Mouse (Mus musculus): ENCODE results near the gene Nbea. TPM values are rescaled to one million over a fixed set of nuclear protein-coding genes. Genes with fewer than 3 reads are reported as not detected.

The Nbea gene
- polyA plus RNA-seq, 1 experiment: 7.7 TPM

- TF ChIP-seq POLR2A (IDR thresholded peaks at IDR 0.05; ENCODE audit: low read depth, low read length) (no peak), CTCF (conservative IDR thresholded peaks at IDR 0.05; ENCODE audit: insufficient read depth, insufficient read length, low read depth, low read length) (no peak)
Measured at GRCm38 (mm10) chr3:55763591-55763990, 419.9 kb downstream of the Nbea start.

DNA sequence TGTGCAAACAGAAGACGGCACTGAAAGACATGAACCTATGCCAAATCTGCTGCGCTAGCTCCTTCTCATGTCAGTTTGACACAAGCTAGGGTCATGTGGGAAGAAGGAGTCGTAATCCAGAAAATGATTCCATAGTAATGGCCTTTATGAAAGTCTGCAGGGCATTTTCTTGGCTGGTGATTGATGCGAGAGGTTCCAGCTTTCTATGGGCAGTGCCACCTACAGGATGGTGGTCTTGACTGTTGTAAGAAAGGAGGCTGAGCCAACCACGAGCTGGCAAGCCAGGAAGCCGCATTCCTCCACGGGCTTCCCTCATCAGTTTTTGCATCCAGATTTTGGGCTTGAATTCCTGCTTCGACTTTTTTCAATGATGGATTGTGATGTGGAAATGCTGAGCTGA, 425.2 kb downstream of the Nbea start:
- Histone ChIP-seq H3K27me3 (replicated peaks; ENCODE audit: control insufficient read depth, insufficient read depth, low read length) (no peaks in the 10 kb centered on the region), H3K4me3 (ENCODE audit: insufficient read depth, low read depth, low read length) (no peak overlapping the region), H3K27ac (ENCODE audit: insufficient read depth, low read depth, low read length) (no peak overlapping the region), H3K36me3 (ENCODE audit: control insufficient read depth, insufficient read depth, low read length) (no peaks in the 10 kb centered on the region), H3K4me1 (ENCODE audit: control insufficient read depth, insufficient read depth, low read length) (no peaks in the 10 kb centered on the region)
- no peak for DNase-seq
- WGBS: 59% methylated on average over 8 of the region's 8 CpGs
- no peak for TF ChIP-seq POLR2A (IDR thresholded peaks at IDR 0.05; ENCODE audit: low read depth, low read length)
- no peak for TF ChIP-seq CTCF (conservative IDR thresholded peaks at IDR 0.05; ENCODE audit: insufficient read depth, insufficient read length, low read depth, low read length)

More at GRCm38 (mm10) chr3:55763591-55763990, 419.9 kb downstream of the Nbea start:
- no peaks in the 10 kb centered on the region for H3K4me1 ChIP-seq (ENCODE audit: control insufficient read depth, insufficient read depth, low read length)
- no peak overlapping the region for H3K27ac ChIP-seq (ENCODE audit: insufficient read depth, low read depth, low read length)
- no peak overlapping the region for H3K4me3 ChIP-seq (ENCODE audit: insufficient read depth, low read depth, low read length)
- WGBS: 78% methylated on average over 8 of the region's 8 CpGs
- H3K36me3 ChIP-seq (ENCODE audit: control insufficient read depth, insufficient read depth, low read length): no peaks in the 10 kb centered on the region
- DNase-seq: no peak
- no peaks in the 10 kb centered on the region for H3K27me3 ChIP-seq (replicated peaks; ENCODE audit: control insufficient read depth, insufficient read depth, low read length)

DNA sequence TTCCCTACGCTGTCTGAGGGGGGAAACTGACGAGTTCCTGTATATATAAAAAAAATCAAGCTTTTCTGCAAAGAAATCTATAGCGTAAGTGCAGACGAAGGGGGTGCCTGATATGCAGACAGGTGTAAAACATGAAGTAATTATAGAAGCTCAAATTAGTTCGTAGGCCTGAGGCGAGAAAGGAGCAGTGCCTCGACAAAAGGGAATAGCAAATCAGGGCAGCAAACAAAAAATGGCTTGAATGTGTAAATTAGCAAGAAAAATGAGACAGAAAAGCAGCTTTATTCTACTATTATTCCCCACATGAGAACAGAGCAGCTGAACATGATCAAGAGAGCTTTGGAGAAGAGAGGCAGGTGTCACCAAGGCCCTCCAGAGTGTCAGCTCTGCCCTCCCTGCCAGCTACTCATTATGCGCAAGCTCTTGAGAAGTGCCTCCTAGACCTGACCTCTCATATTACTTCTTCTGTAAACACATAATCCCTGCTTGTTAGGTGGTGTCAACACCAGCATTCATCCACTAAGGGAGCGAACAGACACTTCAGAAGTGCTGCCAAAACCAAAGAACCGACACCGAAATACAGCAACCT, 426.8 kb downstream of the Nbea start:
- Histone ChIP-seq H3K27ac (ENCODE audit: insufficient read depth, low read depth, low read length) (no peak overlapping the region), H3K36me3 (ENCODE audit: control insufficient read depth, insufficient read depth, low read length) (no peaks in the 10 kb centered on the region), H3K4me1 (ENCODE audit: control insufficient read depth, insufficient read depth, low read length) (no peaks in the 10 kb centered on the region), H3K27me3 (replicated peaks; ENCODE audit: control insufficient read depth, insufficient read depth, low read length) (no peaks in the 10 kb centered on the region), H3K4me3 (ENCODE audit: insufficient read depth, low read depth, low read length) (no peak overlapping the region)
- TF ChIP-seq CTCF (conservative IDR thresholded peaks at IDR 0.05; ENCODE audit: insufficient read depth, insufficient read length, low read depth, low read length) (no peak), POLR2A (IDR thresholded peaks at IDR 0.05; ENCODE audit: low read depth, low read length) (no peak)
- no peak for DNase-seq
- WGBS: 89% methylated on average over 11 of the region's 11 CpGs

DNA sequence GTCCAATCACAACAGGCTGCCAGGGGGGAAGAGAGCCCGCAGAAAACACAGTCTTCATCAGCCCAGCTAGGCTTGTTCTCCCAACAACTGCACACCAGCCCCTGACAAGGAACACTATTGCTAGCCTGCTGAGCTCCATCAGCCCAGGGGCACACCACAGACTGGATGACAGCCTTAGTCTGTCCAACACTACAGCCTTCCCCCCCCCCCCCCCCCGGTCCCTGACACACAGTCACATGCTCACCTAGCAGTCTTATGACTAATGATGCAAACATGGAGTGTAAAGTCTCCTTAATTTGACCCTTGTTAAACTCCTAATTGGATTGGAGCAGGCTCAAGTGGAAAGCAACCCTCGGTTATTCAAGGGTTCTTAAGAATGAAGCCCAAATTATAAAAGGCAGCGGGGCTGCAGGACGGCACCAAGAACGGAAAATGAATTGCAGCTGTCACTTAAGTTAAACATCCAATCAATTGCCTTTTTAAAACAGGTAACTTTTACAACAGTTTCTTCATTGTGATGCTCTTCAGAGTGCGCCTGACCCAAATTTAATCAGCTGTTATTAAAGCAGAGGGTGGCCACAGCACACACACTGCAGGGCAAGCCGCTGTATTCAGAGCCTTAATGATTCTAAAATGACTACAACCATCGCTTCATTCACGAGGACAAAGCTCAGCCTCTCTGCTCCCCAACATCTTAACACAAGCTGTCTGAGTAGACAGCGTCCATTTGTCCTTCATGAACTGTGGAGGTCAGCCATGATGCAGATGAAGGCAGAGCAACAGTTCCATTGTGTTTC, 427.5 kb downstream of the Nbea start:
- no peak overlapping the region for H3K4me3 ChIP-seq (ENCODE audit: insufficient read depth, low read depth, low read length)
- no peaks in the 10 kb centered on the region for H3K27me3 ChIP-seq (replicated peaks; ENCODE audit: control insufficient read depth, insufficient read depth, low read length)
- WGBS: 70% methylated on average over 11 of the region's 11 CpGs
- TF ChIP-seq CTCF (conservative IDR thresholded peaks at IDR 0.05; ENCODE audit: insufficient read depth, insufficient read length, low read depth, low read length) (no peak), POLR2A (IDR thresholded peaks at IDR 0.05; ENCODE audit: low read depth, low read length) (no peak)
- no peaks in the 10 kb centered on the region for H3K36me3 ChIP-seq (ENCODE audit: control insufficient read depth, insufficient read depth, low read length)
- no peak overlapping the region for H3K27ac ChIP-seq (ENCODE audit: insufficient read depth, low read depth, low read length)
- no peaks in the 10 kb centered on the region for H3K4me1 ChIP-seq (ENCODE audit: control insufficient read depth, insufficient read depth, low read length)
- DNase-seq: no peak

DNA sequence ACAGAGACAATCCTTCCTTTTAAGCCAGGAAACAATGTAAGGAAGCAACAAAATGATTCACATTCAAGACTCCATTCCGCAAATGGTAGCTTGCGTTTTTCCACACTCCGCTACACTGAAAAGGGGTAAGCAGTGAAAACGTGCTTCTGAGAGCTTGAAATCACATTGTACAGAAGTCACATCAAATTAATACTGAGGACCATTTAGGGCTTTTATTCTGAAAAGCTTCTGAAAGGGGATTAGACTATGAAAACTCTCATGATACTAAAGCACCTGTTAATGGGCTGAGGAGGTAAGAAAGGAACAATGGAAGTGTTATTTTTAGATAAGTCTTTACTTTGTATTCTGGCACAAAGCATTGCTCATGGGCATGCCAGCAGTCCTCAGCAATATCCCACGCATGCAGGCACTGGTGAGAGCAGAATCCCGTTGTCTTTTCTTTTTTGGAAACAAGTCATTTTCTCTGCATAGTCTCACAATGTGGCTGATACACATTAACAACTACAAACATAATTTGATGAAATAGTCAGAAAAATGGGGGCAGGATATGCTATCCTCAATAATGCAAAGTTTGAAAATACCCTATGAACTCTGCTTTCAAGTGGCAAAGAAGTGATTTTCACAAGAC, 428.4 kb downstream of the Nbea start:
- Histone ChIP-seq H3K4me1 (ENCODE audit: control insufficient read depth, insufficient read depth, low read length) (no peaks in the 10 kb centered on the region), H3K27ac (ENCODE audit: insufficient read depth, low read depth, low read length) (no peak overlapping the region), H3K27me3 (replicated peaks; ENCODE audit: control insufficient read depth, insufficient read depth, low read length) (no peaks in the 10 kb centered on the region), H3K4me3 (ENCODE audit: insufficient read depth, low read depth, low read length) (no peak overlapping the region), H3K36me3 (ENCODE audit: control insufficient read depth, insufficient read depth, low read length) (no peaks in the 10 kb centered on the region)
- no peak for DNase-seq
- TF ChIP-seq CTCF (conservative IDR thresholded peaks at IDR 0.05; ENCODE audit: insufficient read depth, insufficient read length, low read depth, low read length): no peak
- no peak for TF ChIP-seq POLR2A (IDR thresholded peaks at IDR 0.05; ENCODE audit: low read depth, low read length)
- 84% methylated on average over 6 of the region's 6 CpGs for WGBS

GRCm38 (mm10) chr3:55753872-55754271, 429.6 kb downstream of the Nbea start:
- TF ChIP-seq CTCF (conservative IDR thresholded peaks at IDR 0.05; ENCODE audit: insufficient read depth, insufficient read length, low read depth, low read length) (no peak), POLR2A (IDR thresholded peaks at IDR 0.05; ENCODE audit: low read depth, low read length) (no peak)
- Histone ChIP-seq H3K4me1 (ENCODE audit: control insufficient read depth, insufficient read depth, low read length) (no peaks in the 10 kb centered on the region), H3K27me3 (replicated peaks; ENCODE audit: control insufficient read depth, insufficient read depth, low read length) (no peaks in the 10 kb centered on the region), H3K36me3 (ENCODE audit: control insufficient read depth, insufficient read depth, low read length) (no peaks in the 10 kb centered on the region), H3K4me3 (ENCODE audit: insufficient read depth, low read depth, low read length) (no peak overlapping the region), H3K27ac (ENCODE audit: insufficient read depth, low read depth, low read length) (no peak overlapping the region)
- WGBS: 97% methylated on average over 6 of the region's 6 CpGs
- DNase-seq: no peak

GRCm38 (mm10) chr3:55752558-55752957, 430.9 kb downstream of the Nbea start:
- DNase-seq: no peak
- Histone ChIP-seq H3K36me3 (ENCODE audit: control insufficient read depth, insufficient read depth, low read length) (no peaks in the 10 kb centered on the region), H3K4me1 (ENCODE audit: control insufficient read depth, insufficient read depth, low read length) (no peaks in the 10 kb centered on the region), H3K4me3 (ENCODE audit: insufficient read depth, low read depth, low read length) (no peak overlapping the region), H3K27me3 (replicated peaks; ENCODE audit: control insufficient read depth, insufficient read depth, low read length) (no peaks in the 10 kb centered on the region), H3K27ac (ENCODE audit: insufficient read depth, low read depth, low read length) (no peak overlapping the region)
- TF ChIP-seq CTCF (conservative IDR thresholded peaks at IDR 0.05; ENCODE audit: insufficient read depth, insufficient read length, low read depth, low read length): no peak
- no peak for TF ChIP-seq POLR2A (IDR thresholded peaks at IDR 0.05; ENCODE audit: low read depth, low read length)
- WGBS: 95% methylated on average over 4 of the region's 4 CpGs
